In the genomic region with DNA sequence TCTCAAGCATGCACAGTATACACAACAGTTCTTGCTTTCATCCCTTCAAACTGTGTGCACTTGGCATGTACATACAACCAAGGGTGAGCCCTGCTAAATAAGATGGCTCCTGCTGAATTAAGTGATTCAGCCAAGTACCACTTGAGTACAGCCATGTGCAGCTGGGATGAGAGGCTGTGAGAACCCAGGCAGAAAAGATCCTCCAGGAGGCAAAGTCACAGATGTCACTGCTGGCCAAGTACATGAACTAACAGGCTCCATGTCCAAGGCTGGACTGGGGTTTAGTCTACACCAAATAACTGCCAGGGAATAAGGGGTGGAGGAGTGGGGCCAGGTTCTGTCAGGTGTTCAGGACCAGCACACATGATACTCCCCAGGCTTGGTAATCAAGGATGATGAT, we compare ENCODE assay signal across 26 mouse cellular contexts.
"Had no signal": no experiment of that assay in that cellular context is flagged by ENCODE, and none has a peak within 500 bp of the region (broad histone marks: within the 10 kb centered on the region; RNA-seq: fewer than 3 reads in every experiment).

No protein-coding gene starts in this region.

- DNase-seq: gastrocnemius, postnatal 14 days; gastrocnemius, postnatal 36 days; heart, adult 18-20 months; heart, postnatal 14 days; heart, postnatal 36 days; kidney, adult 11 months; kidney, adult 2 months; kidney, adult 9 months; kidney, postnatal 14 days; kidney, postnatal 4 days; liver; liver, embryonic 13.5 days; liver, postnatal 0 days had no signal

- H3K27ac ChIP-seq: heart, embryonic 13.5 days; heart, embryonic 15.5 days; hindbrain, embryonic 13.5 days; hindbrain, embryonic 15.5 days; kidney, embryonic 15.5 days; kidney, postnatal 0 days; layer of hippocampus, adult 2 months; left cerebral cortex, adult 2 months; limb, embryonic 10.5 days; limb, embryonic 12.5 days; liver, embryonic 13.5 days; liver, embryonic 15.5 days had no signal

- H3K9ac ChIP-seq: heart, embryonic 13.5 days; heart, embryonic 15.5 days; hindbrain, embryonic 13.5 days; hindbrain, embryonic 15.5 days; kidney, embryonic 15.5 days; limb, embryonic 12.5 days; liver, embryonic 13.5 days; liver, embryonic 15.5 days; liver, postnatal 0 days had no signal

- H3K4me3 ChIP-seq: heart, embryonic 10.5 days; heart, embryonic 13.5 days; heart, embryonic 15.5 days; hindbrain, embryonic 13.5 days; hindbrain, embryonic 15.5 days; kidney, embryonic 15.5 days; layer of hippocampus, adult 2 months; left cerebral cortex, adult 2 months; limb, embryonic 10.5 days; limb, embryonic 12.5 days; liver, embryonic 13.5 days; liver, embryonic 15.5 days had no signal

- H3K4me2 ChIP-seq: heart, embryonic 13.5 days; heart, embryonic 15.5 days; hindbrain, embryonic 13.5 days; hindbrain, embryonic 15.5 days; kidney, embryonic 15.5 days; limb, embryonic 12.5 days; liver, embryonic 11.5 days; liver, embryonic 13.5 days; liver, embryonic 15.5 days had no signal

- H3K9me3 ChIP-seq: heart, embryonic 10.5 days; heart, embryonic 13.5 days; heart, embryonic 15.5 days; hindbrain, embryonic 13.5 days; hindbrain, embryonic 15.5 days; kidney, embryonic 15.5 days; limb, embryonic 10.5 days; limb, embryonic 12.5 days; liver, embryonic 13.5 days; liver, embryonic 15.5 days had no signal

- H3K27me3 ChIP-seq: heart, embryonic 13.5 days; heart, embryonic 15.5 days; hindbrain, embryonic 13.5 days; hindbrain, embryonic 15.5 days; kidney, embryonic 15.5 days; limb, embryonic 12.5 days; liver, embryonic 13.5 days; liver, embryonic 15.5 days had no signal

- H3K4me1 ChIP-seq: heart, embryonic 13.5 days; limb, embryonic 10.5 days; limb, embryonic 12.5 days had no signal
